ENCODE assay signal across 8 mouse cellular contexts in the genomic region with DNA sequence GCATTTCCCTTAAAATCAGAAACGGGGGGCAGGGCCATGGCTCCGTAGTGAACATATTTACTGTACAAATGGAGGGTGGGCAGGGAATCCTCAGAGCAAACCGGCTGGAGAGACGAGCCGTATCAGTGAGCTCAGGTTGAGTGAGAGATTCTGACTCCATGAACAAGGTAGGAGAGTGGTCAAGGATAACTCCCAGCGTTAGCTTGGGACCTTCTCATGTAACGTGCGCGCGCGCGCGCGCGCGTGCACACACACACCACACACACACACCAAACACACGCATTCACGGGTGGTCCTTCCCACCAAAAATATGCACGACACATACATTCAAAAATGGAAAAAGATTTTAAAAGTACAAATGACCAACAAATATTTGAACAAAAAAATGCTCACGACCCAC. TPM values are rescaled to one million over a fixed set of nuclear protein-coding genes. Genes with fewer than 3 reads are reported as not detected.
DNase-seq lines count a peak whose midpoint lies in the region; ATAC-seq and TF ChIP-seq lines count a peak whose summit lies in the region.

No protein-coding gene starts in this region.

- peaks cover 3 to 16% of the 10 kb centered on the region in 2 experiments; a peak in 2 of 4 replicates for H3K4me1 ChIP-seq in heart, embryonic 14.5 days (ENCODE audit: control insufficient read depth in 2 of 2, insufficient read depth in 2 of 2, low read length in 2 of 2)
- peaks cover 14% of the 10 kb centered on the region for H3K4me1 ChIP-seq in testis, adult 2 months (ENCODE audit: control insufficient read depth, insufficient read depth, low read length)
- H3K4me1 ChIP-seq in intestine, embryonic 15.5 days (replicated peaks): peaks cover 9% of the 10 kb centered on the region
- peaks cover 2% of the 10 kb centered on the region; the same call in 1 of the 2 replicates for H3K4me1 ChIP-seq in stomach, postnatal 0 days (replicated peaks; ENCODE audit: control insufficient read depth, insufficient read depth)

- H3K4me3 ChIP-seq in heart, embryonic 14.5 days (ENCODE audit: control insufficient read depth in 1 of 2, insufficient read depth in 1 of 2, low read depth in 1 of 2, low read length in 2 of 2): peak overlapping the region; percentile 17 to 44
- H3K4me3 ChIP-seq in testis, adult 2 months (ENCODE audit: control insufficient read depth, low read depth, low read length): peak overlapping the region; percentile 84
- 0 out of 2 replicates have a peak overlapping the region, but pooled peaks have one; percentile 6 for H3K4me3 ChIP-seq in intestine, embryonic 15.5 days (replicated peaks)
- H3K4me3 ChIP-seq in stomach, postnatal 0 days (ENCODE audit: low read depth, low read length): peak overlapping the region; percentile 26

- no peak for TF ChIP-seq CTCF in testis, adult 2 months (IDR thresholded peaks at IDR 0.05; ENCODE audit: control insufficient read depth, insufficient read depth, insufficient replicate concordance, low read depth, low read length)
- no peak for TF ChIP-seq CTCF in stomach, postnatal 0 days (IDR thresholded peaks at IDR 0.05; ENCODE audit: low read depth)

- no peaks in the 10 kb centered on the region for H3K9me3 ChIP-seq in heart, embryonic 14.5 days (ENCODE audit: control insufficient read depth, low read length)
- H3K9me3 ChIP-seq in intestine, embryonic 15.5 days: no peaks in the 10 kb centered on the region
- no peaks in the 10 kb centered on the region for H3K9me3 ChIP-seq in stomach, postnatal 0 days (ENCODE audit: control insufficient read depth, low read length)

- H3K36me3 ChIP-seq in heart, embryonic 14.5 days (ENCODE audit: control insufficient read depth, insufficient read depth, low read length): peaks cover 18% of the 10 kb centered on the region
- peaks cover 3% of the 10 kb centered on the region for H3K36me3 ChIP-seq in testis, adult 2 months (ENCODE audit: control insufficient read depth, insufficient read depth, low read length)
- H3K36me3 ChIP-seq in intestine, embryonic 15.5 days: peaks cover 8% of the 10 kb centered on the region; the same call in 1 of the 2 replicates
- peaks cover 4% of the 10 kb centered on the region; the same call in 1 of the 2 replicates for H3K36me3 ChIP-seq in stomach, postnatal 0 days (ENCODE audit: control insufficient read depth, insufficient read depth, low read length)

- no peak for ATAC-seq in heart, embryonic 14.5 days (ENCODE audit: insufficient number of reproducible peaks, insufficient read depth, low FRiP score, low read depth)
- ATAC-seq in intestine, embryonic 15.5 days: no peak
- ATAC-seq in stomach, postnatal 0 days (ENCODE audit: low FRiP score, low TSS enrichment): no peak

- no peak for DNase-seq in heart, adult 18-20 months
- DNase-seq in testis, postnatal 14 days (ENCODE audit: low spot score): no peak
- DNase-seq in stomach, postnatal 0 days (ENCODE audit: low spot score): no peak
- DNase-seq in natural killer cell, adult 2 months (ENCODE audit: low spot score in 2 of 2): no peak
- DNase-seq in gastrocnemius, postnatal 10 days: no peak

- peak overlapping the region; percentile 28; the same call in 1 of the 2 replicates for H3K9ac ChIP-seq in heart, embryonic 14.5 days (ENCODE audit: low read length)
- H3K9ac ChIP-seq in intestine, embryonic 15.5 days: no peak overlapping the region
- no peak overlapping the region for H3K9ac ChIP-seq in stomach, postnatal 0 days (ENCODE audit: low read length)

- no peaks in the 10 kb centered on the region for H3K27me3 ChIP-seq in heart, embryonic 14.5 days (ENCODE audit: control insufficient read depth, insufficient read depth, low read length)
- no peaks in the 10 kb centered on the region for H3K27me3 ChIP-seq in testis, adult 2 months (ENCODE audit: control insufficient read depth, insufficient read depth, low read length)
- H3K27me3 ChIP-seq in intestine, embryonic 15.5 days (replicated peaks): no peaks in the 10 kb centered on the region
- no peaks in the 10 kb centered on the region for H3K27me3 ChIP-seq in stomach, postnatal 0 days (ENCODE audit: control insufficient read depth, insufficient read depth, low read length)

- peak overlapping the region; percentile 36 for H3K4me2 ChIP-seq in heart, embryonic 14.5 days (ENCODE audit: low read length)
- peak overlapping the region; percentile 24; the same call in 1 of the 2 replicates for H3K4me2 ChIP-seq in intestine, embryonic 15.5 days (replicated peaks)
- no peak overlapping the region; the same call in 1 of the 2 replicates for H3K4me2 ChIP-seq in stomach, postnatal 0 days (replicated peaks; ENCODE audit: low read depth)

- TF ChIP-seq EP300 in stomach, postnatal 0 days (optimal IDR thresholded peaks at IDR 0.05): no peak

- no peak for TF ChIP-seq POLR2A in testis, adult 2 months (IDR thresholded peaks at IDR 0.05; ENCODE audit: control insufficient read depth, low read depth, low read length)

- H3K27ac ChIP-seq in heart, embryonic 14.5 days (replicated peaks in 1 of 2; ENCODE audit: control insufficient read depth in 1 of 2, insufficient read depth in 1 of 2, low read depth in 2 of 2, low read length in 2 of 2): no peak overlapping the region
- peak overlapping the region; percentile 41 for H3K27ac ChIP-seq in testis, adult 2 months (ENCODE audit: control insufficient read depth, insufficient read depth, low read depth, low read length)
- H3K27ac ChIP-seq in intestine, embryonic 15.5 days: no peak overlapping the region
- no peak overlapping the region for H3K27ac ChIP-seq in stomach, postnatal 0 days (replicated peaks)

- 76% methylated on average over 20 of the region's 20 CpGs for whole genome bisulfite sequencing in heart, embryonic 14.5 days
- WGBS in intestine, embryonic 15.5 days: 71% methylated on average over 20 of the region's 20 CpGs
- WGBS in stomach, postnatal 0 days: 73% methylated on average over 20 of the region's 20 CpGs

RNA-seq across cellular contexts. Expression of a gene that starts 1.8 kb away (rescaled TPM):
- polyA plus RNA-seq in heart, embryonic 14.5 days (2014; fragmentation: Nextera tagmentation; extraction: Ambion mirVana): 165 and 168 TPM in 2 replicates
- 100 to 1,000 TPM; 264 to 279 TPM for total RNA-seq in heart, adult 18-20 months (2021)
- 78.0 and 86.0 TPM in 2 replicates for polyA plus RNA-seq in testis, adult 2 months (2012; rRNA removed)
- polyA plus RNA-seq in intestine, embryonic 15.5 days (2015; fragmentation: Nextera tagmentation; extraction: Ambion mirVana): 80.7 and 88.8 TPM in 2 replicates
- 53.6 and 56.7 TPM in 2 replicates for polyA plus RNA-seq in stomach, postnatal 0 days (2015; fragmentation: Nextera tagmentation; extraction: Ambion mirVana)
- 100 to 1,000 TPM; 131 to 143 TPM for total RNA-seq in gastrocnemius, postnatal 10 days (2021)

RNA-seq across cellular contexts. Expression of a gene that starts 33.9 kb away (rescaled TPM):
- polyA plus RNA-seq in heart, embryonic 14.5 days (2014; fragmentation: Nextera tagmentation; extraction: Ambion mirVana): 8.7 and 9.4 TPM in 2 replicates
- total RNA-seq in heart, adult 18-20 months (2021): 1 to 10 TPM; 6.2 to 6.3 TPM
- polyA plus RNA-seq in testis, adult 2 months (2012; rRNA removed): 13.5 and 14.4 TPM in 2 replicates
- polyA plus RNA-seq in intestine, embryonic 15.5 days (2015; fragmentation: Nextera tagmentation; extraction: Ambion mirVana): 3.4 TPM in 2 replicates
- polyA plus RNA-seq in stomach, postnatal 0 days (2015; fragmentation: Nextera tagmentation; extraction: Ambion mirVana): 3.3 and 3.7 TPM in 2 replicates
- total RNA-seq in gastrocnemius, postnatal 10 days (2021): 1 to 10 TPM; 6.3 to 6.5 TPM

RNA-seq across cellular contexts. Expression of a gene that starts 50.0 kb away (rescaled TPM):
- 48.4 and 49.2 TPM in 2 replicates for polyA plus RNA-seq in heart, embryonic 14.5 days (2014; fragmentation: Nextera tagmentation; extraction: Ambion mirVana)
- 10 to 100 TPM; 21.4 to 22.3 TPM for total RNA-seq in heart, adult 18-20 months (2021)
- 52.7 and 53.3 TPM in 2 replicates for polyA plus RNA-seq in testis, adult 2 months (2012; rRNA removed)
- polyA plus RNA-seq in intestine, embryonic 15.5 days (2015; fragmentation: Nextera tagmentation; extraction: Ambion mirVana): 76.3 and 88.1 TPM in 2 replicates
- 40.3 and 43.6 TPM in 2 replicates for polyA plus RNA-seq in stomach, postnatal 0 days (2015; fragmentation: Nextera tagmentation; extraction: Ambion mirVana)
- total RNA-seq in gastrocnemius, postnatal 10 days (2021): 10 to 100 TPM; 16.1 to 17.5 TPM

RNA-seq across cellular contexts. Expression of a gene that starts 50.0 kb away (rescaled TPM):
- 136 and 140 TPM in 2 replicates for polyA plus RNA-seq in heart, embryonic 14.5 days (2014; fragmentation: Nextera tagmentation; extraction: Ambion mirVana)
- total RNA-seq in heart, adult 18-20 months (2021): 10 to 100 TPM; 92.8 to 99.7 TPM
- 169 and 174 TPM in 2 replicates for polyA plus RNA-seq in testis, adult 2 months (2012; rRNA removed)
- polyA plus RNA-seq in intestine, embryonic 15.5 days (2015; fragmentation: Nextera tagmentation; extraction: Ambion mirVana): 165 and 175 TPM in 2 replicates
- polyA plus RNA-seq in stomach, postnatal 0 days (2015; fragmentation: Nextera tagmentation; extraction: Ambion mirVana): 126 and 127 TPM in 2 replicates
- total RNA-seq in gastrocnemius, postnatal 10 days (2021): 100 to 1,000 TPM; 112 to 114 TPM

Comparison
In these comparisons a context has a peak if more than half of its experiments do, and no peak if none do; other contexts are left out.
1. H3K4me3 ChIP-seq: peak in every context shown above with its lines; median percentile 84 in testis, adult 2 months; 30 in heart, embryonic 14.5 days; 26 in stomach, postnatal 0 days; 6 in intestine, embryonic 15.5 days.